Mouse (Mus musculus) brown adipose tissue, adult 24 weeks (tissue): ENCODE measurements around the gene Cog8. TPM values are rescaled to one million over a fixed set of nuclear protein-coding genes. Genes with fewer than 3 reads are reported as not detected.
"Not testable (repeated sequence)": the region's sequence is repeated elsewhere in the genome, so short reads cannot be mapped to it uniquely, and the experiment has no call there.

Source experiments
- H3K27ac ChIP-seq: fragments of 200-500 bp; replicated peaks from 2 replicates; pipeline ENCODE4 v1.5.1; 2012; ENCODE audit warnings: low read depth, mild to moderate bottlenecking, low read length
- H3K4me1 ChIP-seq: fragments of 200-500 bp; 2 replicates; pipeline ENCODE4 v1.6.1; 2012; ENCODE audit warnings: low read length, mixed read lengths; ENCODE audit not compliant: control insufficient read depth, insufficient read depth, insufficient read length
- H3K4me3 ChIP-seq: fragments of 200-500 bp; 2 replicates; pipeline ENCODE4 v1.5.1; 2012; ENCODE audit warnings: low read depth, mild to moderate bottlenecking, low read length, moderate library complexity; ENCODE audit not compliant: insufficient read depth
- polyA plus RNA-seq: library from polyadenylated mRNA; stranded (reverse); fragments of >200 nt; gene quantifications from 2 replicates; pipeline ENCODE4 v1.2.4, GENCODE M21; 2012; ENCODE audit not compliant: missing spikeins, insufficient read depth, insufficient read length

The Cog8 gene
- polyA plus RNA-seq, 1 experiment = 12.9 TPM

DNA sequence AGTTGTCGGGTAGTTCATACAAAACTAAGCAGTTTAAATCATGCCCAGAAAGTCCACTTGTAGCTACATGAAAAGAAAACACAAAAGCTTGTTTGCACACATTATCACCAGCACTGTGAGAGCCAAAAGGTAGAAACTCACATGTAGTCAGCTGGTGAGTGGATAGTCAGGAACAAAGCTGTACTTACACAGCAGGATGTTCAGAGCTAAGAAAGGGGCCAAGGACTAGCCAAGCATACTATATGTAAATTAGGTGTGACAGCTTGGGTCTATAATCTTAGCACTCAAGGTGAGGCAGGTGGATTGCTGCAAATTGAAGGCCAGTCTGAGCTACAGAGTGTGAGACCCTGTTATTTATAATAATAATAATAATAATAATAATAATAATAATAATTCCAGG is 6.1 kb upstream of the Cog8 start:
- H3K4me1 ChIP-seq = no peaks in the 10 kb centered on the region

GRCm38 (mm10) chr8:107056973-107057369 is 482 bp upstream of the Cog8 start:
- H3K4me3 ChIP-seq = peak overlapping the region; percentile 85
- peak overlapping the region; percentile 20 for H3K27ac ChIP-seq
- peaks cover 3% of the 10 kb centered on the region; the same call in 1 of the 2 replicates for H3K4me1 ChIP-seq

More for the DNA sequence above, 6.1 kb upstream of the Cog8 start:
- Histone ChIP-seq H3K4me3 (no peak overlapping the region), H3K27ac (no peak overlapping the region)

DNA sequence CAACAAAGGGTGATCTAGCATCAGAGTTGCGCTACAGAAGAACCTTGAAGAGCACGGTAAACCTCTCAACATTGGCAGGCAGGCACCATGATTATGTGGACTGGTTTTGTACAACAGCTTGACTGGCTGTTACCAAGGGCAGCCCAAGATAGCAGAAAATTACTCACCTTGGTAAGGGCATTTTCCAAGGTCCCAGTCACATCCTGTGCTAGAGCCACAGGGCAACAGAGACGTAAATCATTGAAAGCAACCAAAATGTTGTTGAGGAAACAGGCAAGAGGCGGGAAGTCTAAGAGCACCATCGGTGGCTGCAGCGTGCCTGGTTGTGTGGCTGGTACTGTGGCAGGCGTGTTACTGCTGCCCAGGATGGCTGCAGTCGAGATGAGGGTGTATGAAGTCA is 4.4 kb downstream of the Cog8 start:
- H3K27ac ChIP-seq = no peak overlapping the region
- peaks cover 2% of the 10 kb centered on the region; the same call in 1 of the 2 replicates for H3K4me1 ChIP-seq
- no peak overlapping the region for H3K4me3 ChIP-seq

DNA sequence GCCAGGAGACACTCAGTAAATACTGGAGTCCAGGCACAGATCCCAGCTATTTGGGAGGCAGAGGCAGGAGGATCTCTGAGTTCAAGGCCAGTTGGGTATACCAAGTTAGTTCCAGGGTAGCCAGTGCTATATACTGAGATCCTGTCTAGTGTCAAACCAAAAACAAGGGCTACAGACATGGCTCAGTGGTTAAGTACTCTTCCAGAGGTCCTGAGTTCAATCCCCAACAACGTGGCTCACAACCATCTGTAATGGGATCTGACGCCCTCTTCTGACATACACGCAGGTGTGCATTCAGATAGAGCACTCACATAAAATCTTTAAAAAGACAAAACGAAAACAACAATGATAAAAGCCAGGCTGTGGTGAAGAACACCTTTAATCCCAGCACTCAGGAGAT is 7.0 kb downstream of the Cog8 start:
- H3K27ac ChIP-seq = no peak overlapping the region
- H3K4me3 ChIP-seq = no peak overlapping the region
- peaks cover 4% of the 10 kb centered on the region; the same call in 1 of the 2 replicates for H3K4me1 ChIP-seq

GRCm38 (mm10) chr8:107048061-107048941 is 8.2 kb downstream of the Cog8 start, which contains the start of gene Pdf:
Gene Pdf, minus strand, starts transcription at chr8:107048614.
- Histone ChIP-seq H3K27ac (peak within 1 kb of the TSS; percentile 46), H3K4me1 (peaks cover 4% of the 10 kb centered on the region; the same call in 1 of the 2 replicates), H3K4me3 (peak within 1 kb of the TSS; percentile 78)

- no peak overlapping the region for H3K27ac ChIP-seq
- peaks cover 4% of the 10 kb centered on the region; the same call in 1 of the 2 replicates for H3K4me1 ChIP-seq
- peak overlapping the region; percentile 17; the same call in 1 of the 2 replicates for H3K4me3 ChIP-seq
These were observed 9.5 kb downstream of the Cog8 start for GRCm38 (mm10) chr8:107046976-107047375.

DNA sequence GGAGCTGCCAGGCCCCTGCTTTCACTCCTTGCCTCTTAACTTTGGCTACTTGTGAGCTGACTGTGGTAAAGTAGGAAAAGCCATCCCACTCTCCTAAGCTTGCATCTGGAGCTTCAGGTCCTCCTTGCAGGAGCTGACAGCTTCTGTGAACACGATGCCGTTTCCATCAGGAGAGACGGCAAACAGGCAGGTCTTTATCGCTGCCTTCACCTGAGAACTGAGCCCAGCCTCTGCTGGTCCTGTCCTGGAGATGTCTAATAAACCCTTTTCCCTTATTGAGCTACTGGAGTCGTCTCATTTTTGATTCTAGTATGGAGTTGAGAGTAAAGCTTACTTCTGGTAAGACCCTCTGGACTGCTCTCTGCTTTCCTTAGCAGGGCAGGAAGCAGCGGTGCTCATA is 11.0 kb downstream of the Cog8 start:
- Histone ChIP-seq H3K27ac (no peak overlapping the region), H3K4me3 (no peak overlapping the region), H3K4me1 (peaks cover 4% of the 10 kb centered on the region; the same call in 1 of the 2 replicates)

GRCm38 (mm10) chr8:107040632-107041031 is 15.9 kb downstream of the Cog8 start:
- H3K4me3 ChIP-seq = no peak overlapping the region
- H3K4me1 ChIP-seq = peaks cover 5% of the 10 kb centered on the region; the same call in 1 of the 2 replicates

DNA sequence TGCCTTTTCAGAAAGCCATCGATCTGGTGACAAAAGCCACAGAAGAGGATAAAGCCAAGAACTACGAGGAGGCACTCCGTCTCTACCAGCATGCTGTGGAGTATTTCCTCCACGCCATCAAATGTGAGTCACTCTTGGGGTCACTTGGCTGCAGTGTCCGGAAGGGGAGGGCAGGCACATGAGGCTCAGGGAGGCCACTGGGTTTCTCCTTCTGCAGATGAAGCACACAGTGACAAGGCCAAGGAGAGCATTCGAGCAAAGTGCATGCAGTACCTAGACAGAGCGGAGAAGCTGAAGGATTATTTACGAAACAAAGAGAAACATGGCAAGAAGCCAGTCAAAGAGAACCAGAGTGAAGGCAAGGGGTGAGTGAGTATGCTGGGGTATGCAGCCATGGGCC is 19.9 kb downstream of the Cog8 start:
- Histone ChIP-seq H3K4me1 (peaks cover 12% of the 10 kb centered on the region), H3K4me3 (no peak overlapping the region), H3K27ac (no peak overlapping the region)

More at GRCm38 (mm10) chr8:107040632-107041031, 15.9 kb downstream of the Cog8 start:
- H3K27ac ChIP-seq = no peak overlapping the region

DNA sequence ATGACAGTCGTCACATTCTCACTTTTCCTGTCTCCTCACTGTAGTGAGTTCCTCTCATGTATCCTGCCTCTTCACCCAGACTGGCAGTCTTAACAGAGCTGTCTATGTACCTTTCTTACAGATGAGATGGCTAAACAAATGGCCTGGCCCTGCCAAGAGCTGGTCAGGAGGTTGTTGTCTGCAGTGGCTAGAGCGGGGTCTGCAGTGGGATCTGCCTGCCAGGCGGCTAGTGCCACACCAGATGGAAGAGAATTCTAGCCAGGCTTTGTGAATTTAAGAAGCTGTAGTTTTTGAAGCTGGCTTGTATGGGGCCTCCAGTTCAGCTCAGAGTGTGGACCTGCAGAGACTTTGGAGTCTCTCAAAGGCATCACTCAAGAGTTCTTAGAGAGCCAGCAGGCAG is 20.8 kb downstream of the Cog8 start:
- no peak overlapping the region for H3K4me3 ChIP-seq
- H3K4me1 ChIP-seq = peaks cover 12% of the 10 kb centered on the region
- no peak overlapping the region for H3K27ac ChIP-seq

GRCm38 (mm10) chr8:107033609-107034008 is 22.9 kb downstream of the Cog8 start:
- H3K4me1 ChIP-seq = peaks cover 12% of the 10 kb centered on the region
- not testable (repeated sequence) for H3K4me3 ChIP-seq, H3K27ac ChIP-seq

DNA sequence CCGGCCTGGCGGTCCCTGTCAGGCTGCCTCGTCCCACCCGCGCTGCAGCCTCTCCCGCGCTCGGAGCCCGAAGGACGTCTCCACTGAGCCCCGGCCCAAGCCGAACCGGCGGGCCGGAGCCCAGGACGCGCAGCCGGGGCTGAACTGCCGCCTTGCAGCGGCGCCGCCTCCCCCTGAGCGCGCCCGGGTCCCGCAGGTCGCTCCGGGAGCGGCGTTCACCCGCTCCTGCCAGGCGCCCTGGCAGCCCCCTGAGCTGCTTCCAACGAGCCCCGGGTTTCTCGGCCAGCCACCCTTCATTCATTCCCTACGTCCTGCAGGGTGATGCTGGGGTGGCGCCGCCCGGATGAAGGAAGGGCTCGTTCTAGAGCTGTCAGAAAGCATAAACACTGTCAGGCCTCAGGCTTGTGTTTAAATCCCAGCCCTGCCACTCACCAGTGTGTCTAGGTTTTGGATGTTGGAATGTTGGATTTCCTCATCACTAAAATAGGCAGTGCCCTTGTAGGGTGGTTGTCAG is 24.9 kb downstream of the Cog8 start:
- Histone ChIP-seq H3K4me1 (peaks cover 11% of the 10 kb centered on the region), H3K27ac (peak overlapping the region; percentile 77), H3K4me3 (peak overlapping the region; percentile 99)

DNA sequence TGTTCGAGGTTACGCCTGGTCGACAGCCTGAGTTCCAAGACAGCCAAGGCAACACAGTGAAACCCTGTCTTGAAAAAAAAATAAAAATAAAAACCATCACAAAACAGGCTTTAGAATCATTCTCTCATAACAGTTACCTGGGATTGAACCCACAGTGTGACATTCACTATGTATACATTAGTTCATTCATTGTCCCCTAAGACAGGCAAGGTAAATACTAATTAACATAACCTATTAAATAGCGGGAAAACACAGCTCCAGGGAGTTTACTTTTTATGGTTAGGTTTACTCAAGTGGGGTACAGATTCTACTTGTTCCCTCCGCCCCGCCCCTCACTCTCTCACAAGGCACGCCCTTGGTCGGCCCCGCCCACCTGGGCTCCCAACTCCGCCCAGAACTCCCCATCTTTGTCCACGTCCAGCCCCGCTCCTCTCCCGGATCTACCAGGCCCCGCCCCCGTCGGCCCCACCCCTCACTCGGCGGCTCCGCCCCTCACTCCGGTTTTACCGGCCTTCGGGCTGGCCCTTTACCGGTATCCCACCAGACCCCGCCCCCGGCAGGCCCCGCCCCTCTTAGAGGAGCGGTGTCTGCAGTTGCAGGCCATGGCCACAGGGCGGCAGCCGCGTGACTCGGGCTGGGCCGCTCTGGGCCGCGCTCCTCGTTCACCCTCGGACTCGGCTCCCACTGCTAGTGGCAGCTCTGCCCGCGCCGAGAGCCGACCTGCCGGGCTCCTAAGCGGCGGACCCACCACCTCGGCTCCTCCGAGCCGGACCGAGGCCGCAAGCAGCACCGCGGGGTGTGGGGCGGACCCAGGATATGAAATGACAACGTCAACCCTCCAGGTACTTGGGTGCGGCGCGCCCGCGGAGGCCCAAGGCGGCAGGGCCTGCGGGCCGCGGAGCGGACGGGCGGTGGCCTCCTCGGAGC is 25.6 kb downstream of the Cog8 start, which contains the start of gene Vps4a:
TSS of gene Vps4a (plus strand) at position 573 of the 927 bp plus-strand sequence.
- Histone ChIP-seq H3K4me3 (peak within 1 kb of the TSS; percentile 99), H3K4me1 (peaks cover 6% of the 10 kb centered on the region), H3K27ac (peak within 1 kb of the TSS; percentile 77)

DNA sequence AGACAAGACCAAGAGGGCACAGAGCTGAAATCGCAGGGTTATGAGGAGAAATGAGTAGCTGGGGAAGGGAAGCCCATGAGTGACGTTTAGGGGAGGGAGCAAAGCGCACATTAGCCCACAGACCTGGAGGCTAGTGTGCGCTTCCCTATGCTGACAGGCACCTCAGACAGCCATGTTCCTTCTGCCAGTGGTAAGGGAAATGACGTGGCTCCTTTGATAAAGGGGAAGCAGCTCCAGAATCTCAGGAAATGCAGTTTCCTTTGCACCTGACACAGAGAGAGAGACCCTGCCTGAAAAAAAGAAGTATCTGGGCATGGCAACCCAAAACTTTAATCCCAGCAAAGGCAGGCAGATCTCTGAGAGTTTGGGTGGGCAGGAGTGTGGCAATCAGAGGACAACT is 26.4 kb downstream of the Cog8 start:
- peaks cover 6% of the 10 kb centered on the region for H3K4me1 ChIP-seq
- no peak overlapping the region for H3K27ac ChIP-seq
- no peak overlapping the region for H3K4me3 ChIP-seq

DNA sequence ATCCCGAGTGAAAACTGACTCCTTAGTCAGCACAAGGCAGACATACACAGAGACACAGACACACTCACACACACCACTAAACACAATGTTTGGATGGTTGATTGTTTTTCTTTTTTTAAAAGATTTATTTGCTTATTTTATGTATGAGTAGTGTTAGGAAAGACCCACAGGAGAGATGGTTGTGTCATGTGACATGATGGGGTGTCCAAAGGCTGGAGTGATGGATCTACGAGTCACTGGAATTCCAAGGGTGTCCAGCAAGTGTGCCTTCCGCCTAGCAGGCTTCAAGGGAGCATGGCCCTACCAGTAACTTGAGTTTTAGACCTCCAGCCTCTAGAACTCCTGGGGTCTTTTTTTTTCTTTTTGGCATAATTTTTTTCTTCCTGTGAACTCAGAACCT is 27.2 kb downstream of the Cog8 start:
- Histone ChIP-seq H3K4me1 (peaks cover 6% of the 10 kb centered on the region), H3K4me3 (no peak overlapping the region), H3K27ac (no peak overlapping the region)
